Mouse (Mus musculus): ENCODE data around the gene Spata17. TPM values are rescaled to one million over a fixed set of nuclear protein-coding genes. Genes with fewer than 3 reads are reported as not detected.

Gene Spata17
- polyA plus RNA-seq, 1 experiment from 2014 or later, result 0.98 TPM

DNA sequence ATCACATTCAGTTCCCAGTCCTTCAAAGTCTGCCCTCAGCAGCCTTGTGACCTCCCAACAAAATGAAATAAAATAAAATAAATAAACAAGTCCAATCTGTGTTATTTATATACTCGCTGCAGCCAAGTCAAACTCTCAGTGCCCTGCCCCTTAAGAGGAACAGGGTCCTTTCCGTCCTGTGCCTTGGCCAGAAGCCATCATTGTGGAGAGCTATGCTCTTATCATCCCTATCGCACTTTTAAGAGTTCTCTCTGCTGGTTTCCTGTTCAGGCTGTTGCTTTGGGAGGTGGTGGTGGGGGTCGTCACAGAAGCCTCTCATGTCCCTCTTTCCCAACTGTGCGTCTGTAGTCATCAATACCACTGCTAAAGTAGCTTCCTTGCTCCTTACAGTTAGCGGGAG, 97.2 kb downstream of the Spata17 start:
- Histone ChIP-seq H3K27ac (ENCODE audit: low read length) (peak overlapping the region; percentile 48), H3K36me3 (ENCODE audit: control insufficient read depth, insufficient read depth) (no peaks in the 10 kb centered on the region), H3K4me3 (ENCODE audit: low read length) (peak overlapping the region; percentile 2; the same call in 1 of the 2 replicates), H3K4me2 (ENCODE audit: low read depth, low read length) (peak overlapping the region; percentile 47), H3K9me3 (replicated peaks; ENCODE audit: control insufficient read depth, low read length) (no peaks in the 10 kb centered on the region), H3K9ac (ENCODE audit: low read length) (no peak overlapping the region), H3K27me3 (ENCODE audit: control insufficient read depth, insufficient read depth, low read length) (no peaks in the 10 kb centered on the region), H3K4me1 (ENCODE audit: control insufficient read depth, insufficient read depth, low read length) (peaks cover 14% of the 10 kb centered on the region)
- ATAC-seq (replicated peaks; ENCODE audit: extremely low read depth, insufficient read depth, low FRiP score), result peak; percentile 69; the same call in 1 of the 2 replicates
- WGBS, result 21% methylated on average over 6 of the region's 6 CpGs

DNA sequence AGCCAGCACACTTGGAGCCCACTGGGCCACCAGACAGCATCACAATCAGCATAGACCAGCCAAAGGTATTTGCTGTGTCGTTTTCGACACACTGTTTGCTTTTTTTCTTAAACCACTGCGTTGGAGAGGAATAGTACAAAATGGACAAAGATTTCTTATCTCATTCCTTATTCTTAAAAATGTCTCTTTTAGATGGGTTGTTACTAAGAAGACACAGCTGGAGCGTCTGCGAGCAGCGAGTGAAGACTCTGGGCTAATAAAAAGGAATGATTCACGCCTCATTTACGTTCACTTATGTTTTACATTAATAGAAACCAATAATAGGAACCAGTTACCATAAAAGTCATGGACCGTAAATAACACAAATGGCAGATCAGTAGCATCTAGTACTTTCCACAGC, 101.5 kb downstream of the Spata17 start:
- Histone ChIP-seq H3K27me3 (ENCODE audit: control insufficient read depth, insufficient read depth, low read length) (no peaks in the 10 kb centered on the region), H3K36me3 (ENCODE audit: control insufficient read depth, insufficient read depth) (no peaks in the 10 kb centered on the region), H3K9ac (ENCODE audit: low read length) (no peak overlapping the region), H3K4me3 (ENCODE audit: low read length) (no peak overlapping the region), H3K4me2 (ENCODE audit: low read depth, low read length) (no peak overlapping the region), H3K27ac (ENCODE audit: low read length) (no peak overlapping the region), H3K9me3 (replicated peaks; ENCODE audit: control insufficient read depth, low read length) (no peaks in the 10 kb centered on the region), H3K4me1 (ENCODE audit: control insufficient read depth, insufficient read depth, low read length) (peaks cover 14% of the 10 kb centered on the region)
- no peak for ATAC-seq (replicated peaks; ENCODE audit: extremely low read depth, insufficient read depth, low FRiP score)
- 85% methylated on average over 9 of the region's 9 CpGs for WGBS

DNA sequence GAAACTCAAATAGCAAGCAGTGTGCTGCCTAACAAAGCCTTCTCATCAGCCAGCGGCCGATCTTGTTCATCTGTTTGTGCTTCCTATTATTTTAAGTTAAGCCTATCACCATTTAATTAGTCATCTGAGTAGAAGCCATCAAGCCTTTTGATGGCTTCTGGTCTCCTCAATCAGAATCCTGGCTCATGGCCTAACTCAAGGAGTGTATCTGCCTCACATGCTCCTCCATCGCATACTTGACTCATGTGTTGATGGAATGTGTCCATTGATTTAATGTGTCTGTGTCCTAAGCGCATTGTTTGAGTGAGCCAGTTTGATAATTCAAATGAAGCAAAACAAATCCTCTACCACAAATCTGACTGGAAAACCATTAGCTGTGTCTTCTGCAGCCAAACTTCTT, 113.1 kb downstream of the Spata17 start:
- Histone ChIP-seq H3K36me3 (ENCODE audit: control insufficient read depth, insufficient read depth) (no peaks in the 10 kb centered on the region), H3K27me3 (ENCODE audit: control insufficient read depth, insufficient read depth, low read length) (no peaks in the 10 kb centered on the region), H3K4me3 (ENCODE audit: low read length) (no peak overlapping the region), H3K9me3 (replicated peaks; ENCODE audit: control insufficient read depth, low read length) (no peaks in the 10 kb centered on the region), H3K27ac (ENCODE audit: low read length) (no peak overlapping the region), H3K4me2 (ENCODE audit: low read depth, low read length) (no peak overlapping the region), H3K9ac (ENCODE audit: low read length) (no peak overlapping the region), H3K4me1 (ENCODE audit: control insufficient read depth, insufficient read depth, low read length) (peaks cover 8% of the 10 kb centered on the region)
- 41% methylated on average over 4 of the region's 4 CpGs for whole genome bisulfite sequencing
- no peak for ATAC-seq (replicated peaks; ENCODE audit: extremely low read depth, insufficient read depth, low FRiP score)

DNA sequence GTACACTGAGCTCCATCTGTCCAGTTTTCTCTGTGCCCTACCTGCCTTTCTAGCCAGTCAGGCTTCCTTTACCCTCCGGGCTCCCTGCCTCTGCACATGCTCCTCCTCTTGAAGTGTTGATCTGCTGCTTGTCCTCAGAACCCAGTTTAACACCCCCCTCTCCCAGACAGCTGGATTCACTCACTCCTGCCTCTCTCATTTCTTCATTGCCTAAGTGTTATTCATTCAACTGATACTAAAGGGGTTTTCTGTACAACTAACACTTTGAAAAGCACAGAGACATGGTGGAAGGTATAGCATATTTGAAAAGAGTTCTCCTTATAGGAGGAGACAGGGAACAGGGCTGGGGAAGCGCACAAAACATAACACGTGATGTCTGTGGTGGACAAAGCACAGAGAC, 114.1 kb downstream of the Spata17 start:
- no peak overlapping the region for H3K9ac ChIP-seq (ENCODE audit: low read length)
- H3K27ac ChIP-seq (ENCODE audit: low read length), result no peak overlapping the region
- H3K4me2 ChIP-seq (ENCODE audit: low read depth, low read length), result no peak overlapping the region
- no peak overlapping the region for H3K4me3 ChIP-seq (ENCODE audit: low read length)
- no peaks in the 10 kb centered on the region for H3K36me3 ChIP-seq (ENCODE audit: control insufficient read depth, insufficient read depth)
- no peak for ATAC-seq (replicated peaks; ENCODE audit: extremely low read depth, insufficient read depth, low FRiP score)
- H3K4me1 ChIP-seq (ENCODE audit: control insufficient read depth, insufficient read depth, low read length), result peaks cover 8% of the 10 kb centered on the region
- no peaks in the 10 kb centered on the region for H3K27me3 ChIP-seq (ENCODE audit: control insufficient read depth, insufficient read depth, low read length)
- WGBS, result 61% methylated on average over 3 of the region's 3 CpGs
- H3K9me3 ChIP-seq (replicated peaks; ENCODE audit: control insufficient read depth, low read length), result no peaks in the 10 kb centered on the region

DNA sequence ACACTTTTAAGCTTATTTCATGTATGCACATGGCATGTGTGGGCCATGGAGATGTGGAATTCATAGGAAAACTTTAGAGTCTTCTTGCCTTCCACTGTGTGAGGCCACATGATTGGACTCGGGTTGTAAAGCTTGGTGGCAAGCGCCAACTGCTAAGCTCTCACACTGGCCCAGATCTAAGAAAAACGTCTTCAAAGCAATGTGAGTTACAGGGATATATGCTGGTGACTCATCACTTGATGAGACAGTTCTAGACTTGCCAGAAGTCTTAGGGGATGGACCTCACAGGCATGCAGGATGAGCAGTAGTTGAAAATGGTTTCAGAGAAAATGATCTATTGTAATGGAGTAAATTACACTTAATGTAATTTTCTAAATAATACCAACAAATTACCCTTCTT, 114.6 kb downstream of the Spata17 start:
- no peaks in the 10 kb centered on the region for H3K9me3 ChIP-seq (replicated peaks; ENCODE audit: control insufficient read depth, low read length)
- H3K4me3 ChIP-seq (ENCODE audit: low read length), result no peak overlapping the region
- no peak for ATAC-seq (replicated peaks; ENCODE audit: extremely low read depth, insufficient read depth, low FRiP score)
- H3K4me1 ChIP-seq (ENCODE audit: control insufficient read depth, insufficient read depth, low read length), result peaks cover 8% of the 10 kb centered on the region
- H3K36me3 ChIP-seq (ENCODE audit: control insufficient read depth, insufficient read depth), result no peaks in the 10 kb centered on the region
- no peak overlapping the region for H3K27ac ChIP-seq (ENCODE audit: low read length)
- no peak overlapping the region for H3K9ac ChIP-seq (ENCODE audit: low read length)
- no peaks in the 10 kb centered on the region for H3K27me3 ChIP-seq (ENCODE audit: control insufficient read depth, insufficient read depth, low read length)
- WGBS, result 78% methylated on average over 3 of the region's 3 CpGs
- no peak overlapping the region for H3K4me2 ChIP-seq (ENCODE audit: low read depth, low read length)

DNA sequence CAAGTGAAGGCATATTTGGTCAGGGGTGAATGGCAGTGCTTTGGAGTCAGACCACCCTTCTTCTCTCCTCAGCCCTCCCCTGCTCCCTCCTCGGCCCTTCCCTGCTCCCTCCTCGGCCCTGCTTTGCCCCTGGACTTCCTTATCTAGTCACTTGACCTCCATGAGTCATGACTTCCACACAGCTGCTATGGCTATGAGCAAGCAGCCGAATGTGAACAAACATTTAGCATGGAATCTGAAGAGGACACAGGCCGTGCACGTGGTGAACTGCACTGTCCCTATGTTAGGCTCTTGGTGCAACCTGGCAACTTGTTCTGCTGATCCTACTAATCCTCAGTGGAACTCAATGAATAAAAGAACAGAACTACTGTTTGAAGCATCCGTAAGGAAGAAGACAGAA, 117.0 kb downstream of the Spata17 start:
- 26% methylated on average over 6 of the region's 6 CpGs for WGBS
- no peaks in the 10 kb centered on the region for H3K36me3 ChIP-seq (ENCODE audit: control insufficient read depth, insufficient read depth)
- peak; percentile 63; the same call in 1 of the 2 replicates for ATAC-seq (replicated peaks; ENCODE audit: extremely low read depth, insufficient read depth, low FRiP score)

DNA sequence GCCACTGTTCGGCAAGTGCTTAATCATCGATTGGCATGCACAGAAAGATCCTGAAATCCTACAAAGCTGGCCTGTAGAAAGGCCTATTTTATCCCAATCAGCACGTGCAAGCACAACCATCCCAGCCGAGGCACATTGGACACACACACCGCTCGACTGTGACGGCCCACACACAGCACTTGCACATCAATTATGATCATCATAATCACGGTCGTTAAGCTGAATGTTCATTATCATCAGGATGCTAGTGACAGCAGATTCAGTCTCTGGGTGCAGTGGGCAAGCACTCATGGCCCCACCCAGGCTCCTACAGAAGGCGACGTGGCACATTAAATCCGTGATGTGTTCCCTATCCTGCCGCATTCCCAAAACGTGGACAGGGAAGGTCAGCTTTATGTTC, 122.7 kb downstream of the Spata17 start:
- Histone ChIP-seq H3K4me3 (ENCODE audit: low read length) (no peak overlapping the region), H3K4me2 (ENCODE audit: low read depth, low read length) (no peak overlapping the region), H3K27me3 (ENCODE audit: control insufficient read depth, insufficient read depth, low read length) (no peaks in the 10 kb centered on the region), H3K4me1 (ENCODE audit: control insufficient read depth, insufficient read depth, low read length) (no peaks in the 10 kb centered on the region), H3K36me3 (ENCODE audit: control insufficient read depth, insufficient read depth) (no peaks in the 10 kb centered on the region), H3K9ac (ENCODE audit: low read length) (no peak overlapping the region), H3K9me3 (replicated peaks; ENCODE audit: control insufficient read depth, low read length) (no peaks in the 10 kb centered on the region), H3K27ac (ENCODE audit: low read length) (no peak overlapping the region)
- ATAC-seq (replicated peaks; ENCODE audit: extremely low read depth, insufficient read depth, low FRiP score), result no peak
- 83% methylated on average over 14 of the region's 14 CpGs for WGBS

More for the DNA sequence above, 117.0 kb downstream of the Spata17 start:
- Histone ChIP-seq H3K27ac (ENCODE audit: low read length) (no peak overlapping the region), H3K9me3 (replicated peaks; ENCODE audit: control insufficient read depth, low read length) (no peaks in the 10 kb centered on the region), H3K27me3 (ENCODE audit: control insufficient read depth, insufficient read depth, low read length) (no peaks in the 10 kb centered on the region), H3K9ac (ENCODE audit: low read length) (no peak overlapping the region), H3K4me3 (ENCODE audit: low read length) (no peak overlapping the region), H3K4me1 (ENCODE audit: control insufficient read depth, insufficient read depth, low read length) (peaks cover 7% of the 10 kb centered on the region), H3K4me2 (ENCODE audit: low read depth, low read length) (no peak overlapping the region)

DNA sequence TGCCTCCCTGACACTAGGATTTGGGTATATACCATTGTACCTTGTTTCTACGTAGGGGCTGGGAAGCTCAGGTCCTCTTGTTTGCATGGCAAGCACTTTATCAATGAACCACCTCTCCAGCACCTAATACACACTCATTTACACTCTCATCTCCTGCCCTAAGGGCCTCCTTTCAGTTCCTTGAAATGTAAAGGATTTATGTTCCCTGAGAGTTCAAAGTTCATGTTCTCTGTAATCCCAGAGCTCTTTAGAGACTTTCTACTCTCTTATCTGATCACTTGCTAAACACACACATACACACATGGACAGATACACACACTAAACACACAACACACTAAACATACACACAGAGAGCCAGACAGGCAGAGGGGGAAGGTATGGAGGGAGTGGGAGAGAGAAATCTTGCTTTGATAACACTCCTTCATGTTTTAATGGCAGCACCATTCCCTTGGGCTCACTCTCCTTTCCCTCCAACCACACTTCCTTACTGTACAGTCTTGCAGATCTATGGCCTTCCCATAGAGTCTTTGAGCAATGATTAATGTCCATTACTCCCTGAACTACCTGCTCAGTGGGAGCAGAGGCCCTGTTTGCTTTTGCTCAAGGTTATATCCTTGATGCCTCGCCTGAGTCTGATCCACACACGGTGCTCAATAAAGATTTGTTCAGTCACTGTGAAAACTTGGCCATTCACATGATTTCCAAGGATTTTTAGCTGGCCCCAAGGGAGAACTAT, 126.4 kb downstream of the Spata17 start:
- H3K4me3 ChIP-seq (ENCODE audit: low read length), result no peak overlapping the region

DNA sequence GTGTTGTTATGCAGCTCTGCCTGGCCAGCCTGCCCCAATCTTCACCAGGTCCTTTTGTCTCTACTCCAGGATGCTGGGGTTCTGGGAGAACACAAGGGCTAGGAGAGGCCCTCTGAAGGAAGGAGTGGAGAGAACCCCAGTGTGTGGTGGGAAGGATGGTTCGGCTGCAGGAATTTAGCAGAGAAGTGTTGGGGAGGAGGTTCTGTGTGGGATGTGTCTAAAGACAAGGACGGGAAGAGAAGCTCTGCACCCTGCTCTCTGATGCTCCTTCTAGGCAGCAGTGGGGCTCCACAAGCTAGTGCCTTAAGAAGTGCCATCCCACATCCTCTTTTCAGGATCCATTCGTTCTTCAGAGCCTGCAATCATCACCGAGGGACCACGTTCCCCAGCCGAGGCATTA, 129.2 kb downstream of the Spata17 start:
- no peak for ATAC-seq (replicated peaks; ENCODE audit: extremely low read depth, insufficient read depth, low FRiP score)
- Histone ChIP-seq H3K4me1 (ENCODE audit: control insufficient read depth, insufficient read depth, low read length) (no peaks in the 10 kb centered on the region), H3K9ac (ENCODE audit: low read length) (no peak overlapping the region), H3K27ac (ENCODE audit: low read length) (no peak overlapping the region), H3K4me2 (ENCODE audit: low read depth, low read length) (no peak overlapping the region), H3K27me3 (ENCODE audit: control insufficient read depth, insufficient read depth, low read length) (no peaks in the 10 kb centered on the region), H3K9me3 (replicated peaks; ENCODE audit: control insufficient read depth, low read length) (peaks cover 3% of the 10 kb centered on the region; the same call in 1 of the 2 replicates), H3K36me3 (ENCODE audit: control insufficient read depth, insufficient read depth) (no peaks in the 10 kb centered on the region), H3K4me3 (ENCODE audit: low read length) (no peak overlapping the region)
- WGBS, result 61% methylated on average over 6 of the region's 6 CpGs

More for the DNA sequence above, 126.4 kb downstream of the Spata17 start:
- ATAC-seq (replicated peaks; ENCODE audit: extremely low read depth, insufficient read depth, low FRiP score), result no peak
- no peak overlapping the region for H3K27ac ChIP-seq (ENCODE audit: low read length)
- WGBS, result 80% methylated on average over 3 of the region's 3 CpGs
- H3K9me3 ChIP-seq (replicated peaks; ENCODE audit: control insufficient read depth, low read length), result no peaks in the 10 kb centered on the region
- no peak overlapping the region for H3K4me2 ChIP-seq (ENCODE audit: low read depth, low read length)
- no peaks in the 10 kb centered on the region for H3K36me3 ChIP-seq (ENCODE audit: control insufficient read depth, insufficient read depth)
- H3K9ac ChIP-seq (ENCODE audit: low read length), result no peak overlapping the region
- no peaks in the 10 kb centered on the region for H3K4me1 ChIP-seq (ENCODE audit: control insufficient read depth, insufficient read depth, low read length)
- no peaks in the 10 kb centered on the region for H3K27me3 ChIP-seq (ENCODE audit: control insufficient read depth, insufficient read depth, low read length)
